Mouse (Mus musculus): ENCODE measurements around the gene 4930572O03Rik. TPM values are rescaled to one million over a fixed set of nuclear protein-coding genes. Genes with fewer than 3 reads are reported as not detected.
"Not testable (repeated sequence)": the region's sequence is repeated elsewhere in the genome, so short reads cannot be mapped to it uniquely, and the experiment has no call there.

4930572O03Rik gene
- polyA plus RNA-seq, 1 experiment from 2014 or later: not detected

DNA sequence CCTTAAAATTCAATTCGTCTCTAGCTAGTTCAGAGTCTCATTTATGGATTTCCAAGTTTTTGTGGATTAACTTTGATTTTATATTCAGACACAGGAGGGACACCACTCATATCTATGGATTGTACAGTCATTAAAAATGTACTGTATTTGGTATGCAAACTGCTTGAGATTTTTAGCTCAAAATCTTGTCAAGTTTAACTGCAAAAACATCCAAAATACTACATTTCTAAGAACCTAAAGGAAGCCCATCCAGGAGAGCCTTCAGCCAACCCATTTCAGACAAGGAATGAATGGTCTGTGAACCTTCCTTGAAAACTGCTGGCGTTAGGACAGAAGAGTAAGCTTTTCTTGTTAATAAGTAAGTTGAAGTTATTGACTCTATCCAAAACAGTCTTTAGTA is 53.9 kb downstream of the 4930572O03Rik start:
- H3K4me1 ChIP-seq (ENCODE audit: control insufficient read depth, insufficient read depth, low read length); H3K36me3 ChIP-seq (ENCODE audit: control insufficient read depth, insufficient read depth, low read length); H3K27me3 ChIP-seq (ENCODE audit: control insufficient read depth, insufficient read depth, low read length); H3K27ac ChIP-seq (ENCODE audit: low read depth, low read length); ATAC-seq (replicated peaks; ENCODE audit: insufficient number of reproducible peaks, low FRiP score, low TSS enrichment); H3K4me2 ChIP-seq; H3K9me3 ChIP-seq (replicated peaks; ENCODE audit: control insufficient read depth, low read length); H3K4me3 ChIP-seq (ENCODE audit: low read depth, low read length); H3K9ac ChIP-seq (ENCODE audit: low read depth, low read length): not testable (repeated sequence)
- 57% methylated on average over 2 of the region's 2 CpGs for WGBS (ENCODE audit: insufficient replicate concordance)

DNA sequence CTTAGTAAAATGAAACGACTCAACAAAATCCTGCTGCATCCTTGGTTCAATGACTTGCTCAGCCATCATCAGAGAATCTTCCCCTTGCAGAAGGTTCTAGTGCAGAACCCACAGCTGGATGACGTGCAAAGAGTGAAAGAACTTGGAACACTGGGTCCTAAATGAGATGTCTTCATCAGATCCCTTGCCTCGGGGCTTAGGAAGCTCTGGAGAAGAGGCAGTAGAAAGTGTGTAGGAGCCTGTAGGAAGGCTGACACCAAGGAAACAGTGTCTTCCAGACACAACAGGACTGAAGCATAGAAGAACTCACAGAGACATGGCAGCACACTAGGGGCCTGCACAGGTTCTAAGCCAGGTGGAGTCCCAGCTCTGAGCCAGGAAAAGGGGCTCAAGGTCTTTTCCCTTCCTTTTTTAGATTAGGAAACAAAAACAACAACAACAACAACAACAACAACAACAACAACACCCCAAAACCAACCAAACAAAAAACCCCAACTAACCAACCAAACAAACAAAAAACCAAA is 54.4 kb downstream of the 4930572O03Rik start:
- H3K36me3 ChIP-seq (ENCODE audit: control insufficient read depth, insufficient read depth, low read length); H3K27ac ChIP-seq (ENCODE audit: low read depth, low read length); H3K4me2 ChIP-seq; H3K9ac ChIP-seq (ENCODE audit: low read depth, low read length); H3K27me3 ChIP-seq (ENCODE audit: control insufficient read depth, insufficient read depth, low read length); ATAC-seq (replicated peaks; ENCODE audit: insufficient number of reproducible peaks, low FRiP score, low TSS enrichment); H3K4me1 ChIP-seq (ENCODE audit: control insufficient read depth, insufficient read depth, low read length); H3K4me3 ChIP-seq (ENCODE audit: low read depth, low read length); H3K9me3 ChIP-seq (replicated peaks; ENCODE audit: control insufficient read depth, low read length): not testable (repeated sequence)
- 56% methylated on average over 3 of the region's 3 CpGs for WGBS (ENCODE audit: insufficient replicate concordance)

Other genes starting within 250 kb of the 4930572O03Rik start
- not detected in 2 replicates for gene Gm21149, start 180.5 kb downstream of the 4930572O03Rik start, polyA plus RNA-seq (2014; fragmentation: Nextera tagmentation; extraction: Ambion mirVana)
- 0.24 TPM in 1 of 2 replicates, not detected in the other for gene Gm21190, start 127.8 kb downstream of the 4930572O03Rik start, polyA plus RNA-seq (2014; fragmentation: Nextera tagmentation; extraction: Ambion mirVana)
- gene Gm21083, start 79.7 kb downstream of the 4930572O03Rik start, polyA plus RNA-seq (2014; fragmentation: Nextera tagmentation; extraction: Ambion mirVana): 0.27 and 0.35 TPM in 2 replicates
- gene Speer4d, start 38.0 kb downstream of the 4930572O03Rik start, polyA plus RNA-seq (2014; fragmentation: Nextera tagmentation; extraction: Ambion mirVana): not detected in 2 replicates
- gene Speer4c, start 57.2 kb upstream of the 4930572O03Rik start, polyA plus RNA-seq (2014; fragmentation: Nextera tagmentation; extraction: Ambion mirVana): 0.14 TPM in 1 of 2 replicates, not detected in the other

All from heart, embryonic 11.5 days (tissue).